Comparison of ENCODE assay signal across 8 mouse cellular contexts in genomic region chr6:108185685-108186009, GRCm38 (mm10). TPM values are rescaled to one million over a fixed set of nuclear protein-coding genes. Genes with fewer than 3 reads are reported as not detected.
DNase-seq lines count a peak whose midpoint lies in the region; ATAC-seq and TF ChIP-seq lines count a peak whose summit lies in the region.

No protein-coding gene starts in this region.

- no peak for DNase-seq in heart, postnatal 14 days
- DNase-seq in G1E (ENCODE audit: low spot score) = no peak
- DNase-seq in hindbrain, embryonic 11.5 days (ENCODE audit: low spot score) = no peak
- DNase-seq in cerebellum, postnatal 10 days = no peak
- DNase-seq in right cerebral cortex, adult 2 months (ENCODE audit: low spot score in 2 of 2) = no peak
- no peak for DNase-seq in cerebellum, adult 18-20 months

- no peaks in the 10 kb centered on the region for H3K9me3 ChIP-seq in heart, embryonic 14.5 days (ENCODE audit: control insufficient read depth, low read length)
- H3K9me3 ChIP-seq in G1E (replicated peaks) = no peaks in the 10 kb centered on the region
- no peaks in the 10 kb centered on the region for H3K9me3 ChIP-seq in hindbrain, embryonic 11.5 days (ENCODE audit: control insufficient read depth, low read length)
- H3K9me3 ChIP-seq in megakaryocyte, embryonic 14.5 days = no peaks in the 10 kb centered on the region; the same call in 1 of the 2 replicates

- H3K4me2 ChIP-seq in heart, embryonic 14.5 days (ENCODE audit: low read length) = peak overlapping the region; percentile 95
- H3K4me2 ChIP-seq in hindbrain, embryonic 11.5 days (replicated peaks; ENCODE audit: low read depth, low read length) = peak overlapping the region; percentile 80

- H3K4me1 ChIP-seq in heart, embryonic 14.5 days (ENCODE audit: control insufficient read depth in 2 of 2, insufficient read depth in 2 of 2, low read length in 2 of 2) = peaks cover 0 to 6% of the 10 kb centered on the region in 2 experiments; a peak in 2 of 4 replicates
- H3K4me1 ChIP-seq in G1E (ENCODE audit: insufficient read depth, low read depth, low read length) = peaks cover 13% of the 10 kb centered on the region
- peaks cover 3% of the 10 kb centered on the region; the same call in 1 of the 2 replicates for H3K4me1 ChIP-seq in hindbrain, embryonic 11.5 days (replicated peaks; ENCODE audit: control insufficient read depth, insufficient read depth, low read length)
- peaks cover 17% of the 10 kb centered on the region for H3K4me1 ChIP-seq in megakaryocyte, embryonic 14.5 days

- no peak for ATAC-seq in heart, embryonic 14.5 days (ENCODE audit: insufficient number of reproducible peaks, insufficient read depth, low FRiP score, low read depth)
- peak; percentile 47; the same call in 1 of the 2 replicates for ATAC-seq in G1E (ENCODE audit: extremely low read depth, insufficient number of reproducible peaks, low FRiP score, poor library complexity, severe bottlenecking)
- no peak; the same call in 1 of the 2 replicates for ATAC-seq in hindbrain, embryonic 11.5 days (ENCODE audit: low FRiP score)

- no peaks in the 10 kb centered on the region for H3K36me3 ChIP-seq in heart, embryonic 14.5 days (ENCODE audit: control insufficient read depth, insufficient read depth, low read length)
- H3K36me3 ChIP-seq in G1E (replicated peaks) = peaks cover 12% of the 10 kb centered on the region
- H3K36me3 ChIP-seq in hindbrain, embryonic 11.5 days (ENCODE audit: control insufficient read depth, insufficient read depth, low read length) = no peaks in the 10 kb centered on the region
- no peaks in the 10 kb centered on the region for H3K36me3 ChIP-seq in megakaryocyte, embryonic 14.5 days (replicated peaks; ENCODE audit: low read length)

- TF ChIP-seq CTCF in G1E (IDR thresholded peaks at IDR 0.05; ENCODE audit: low read depth, low read length) = no peak

- H3K27me3 ChIP-seq in heart, embryonic 14.5 days (ENCODE audit: control insufficient read depth, insufficient read depth, low read length) = no peaks in the 10 kb centered on the region
- peaks cover 15% of the 10 kb centered on the region for H3K27me3 ChIP-seq in G1E (ENCODE audit: insufficient read depth, low read length)
- no peaks in the 10 kb centered on the region for H3K27me3 ChIP-seq in hindbrain, embryonic 11.5 days (ENCODE audit: control insufficient read depth, insufficient read depth, low read length)
- peaks cover 6% of the 10 kb centered on the region for H3K27me3 ChIP-seq in megakaryocyte, embryonic 14.5 days (replicated peaks)

- H3K27ac ChIP-seq in heart, embryonic 14.5 days (replicated peaks in 1 of 2; ENCODE audit: control insufficient read depth in 1 of 2, insufficient read depth in 1 of 2, low read depth in 2 of 2, low read length in 2 of 2) = no peak overlapping the region
- H3K27ac ChIP-seq in hindbrain, embryonic 11.5 days (ENCODE audit: low read depth, low read length) = no peak overlapping the region

- intact Hi-C loops in heart, postnatal 14 days (cut with DNase I) = no loop called here

- peak overlapping the region; percentile 85 to 86; a peak in 3 of 4 replicates for H3K4me3 ChIP-seq in heart, embryonic 14.5 days (ENCODE audit: control insufficient read depth in 1 of 2, insufficient read depth in 1 of 2, low read depth in 1 of 2, low read length in 2 of 2)
- H3K4me3 ChIP-seq in G1E (ENCODE audit: low read depth, low read length) = peak overlapping the region; percentile 87
- peak overlapping the region; percentile 92 for H3K4me3 ChIP-seq in hindbrain, embryonic 11.5 days (ENCODE audit: low read depth, low read length)
- H3K4me3 ChIP-seq in megakaryocyte, embryonic 14.5 days (replicated peaks) = peak overlapping the region; percentile 98

- WGBS in heart, embryonic 14.5 days = 12% methylated on average over 4 of the region's 4 CpGs
- WGBS in hindbrain, embryonic 11.5 days = 19% methylated on average over 4 of the region's 4 CpGs

- peak overlapping the region; percentile 86 for H3K9ac ChIP-seq in heart, embryonic 14.5 days (ENCODE audit: low read length)
- peak overlapping the region; percentile 78; the same call in 1 of the 2 replicates for H3K9ac ChIP-seq in hindbrain, embryonic 11.5 days (ENCODE audit: low read depth, low read length)

RNA-seq across cellular contexts. Expression of gene Sumf1, which starts 0.3 kb away (rescaled TPM):
- 23.0 and 23.8 TPM in 2 replicates for polyA plus RNA-seq in heart, embryonic 14.5 days (2014; fragmentation: Nextera tagmentation; extraction: Ambion mirVana)
- total RNA-seq in heart, postnatal 14 days (2021) = 10 to 100 TPM; 15.7 to 17.1 TPM
- 13.7 and 16.0 TPM in 2 replicates for total RNA-seq in G1E (2014; fragmentation: Nextera tagmentation)
- total RNA-seq in G1E (2017) = 22.8 and 25.7 TPM in 2 replicates
- polyA plus RNA-seq in G1E (2012) = 25.9 and 35.1 TPM in 2 replicates
- polyA plus RNA-seq in hindbrain, embryonic 11.5 days (2014; fragmentation: Nextera tagmentation; extraction: Ambion mirVana) = 13.3 and 14.6 TPM in 2 replicates
- polyA plus RNA-seq in megakaryocyte, embryonic 14.5 days (2012; ENCODE audit: insufficient read depth, low replicate concordance) = 3.8 and 16.6 TPM in 2 replicates

RNA-seq across cellular contexts. Expression of gene Itpr1, which starts 27.2 kb away (rescaled TPM):
- 16.6 and 18.9 TPM in 2 replicates for polyA plus RNA-seq in heart, embryonic 14.5 days (2014; fragmentation: Nextera tagmentation; extraction: Ambion mirVana)
- 10 to 100 TPM; 57.3 to 63.4 TPM for total RNA-seq in heart, postnatal 14 days (2021)
- total RNA-seq in G1E (2014; fragmentation: Nextera tagmentation) (25.7 and 29.4 TPM in 2 replicates), G1E (2017) (19.0 and 23.1 TPM in 2 replicates)
- polyA plus RNA-seq in G1E (2012) = 8.8 and 9.3 TPM in 2 replicates
- polyA plus RNA-seq in hindbrain, embryonic 11.5 days (2014; fragmentation: Nextera tagmentation; extraction: Ambion mirVana) = 4.8 and 9.6 TPM in 2 replicates
- polyA plus RNA-seq in megakaryocyte, embryonic 14.5 days (2012; ENCODE audit: insufficient read depth, low replicate concordance) = 7.9 and 8.3 TPM in 2 replicates
